Mouse (Mus musculus) lung, embryonic 14.5 days (tissue): ENCODE results near the gene Hectd2. TPM values are rescaled to one million over a fixed set of nuclear protein-coding genes. Genes with fewer than 3 reads are reported as not detected.

ENCODE experiments used
- ATAC-seq: fragments of 200-750 bp; cut with Nextera tagmentation; 2 replicates; pipeline ENCODE4 v1.8.0; 2017; ENCODE audit warnings: mild to moderate bottlenecking, moderate TSS enrichment, moderate library complexity; ENCODE audit not compliant: insufficient read depth
- DNase-seq: peaks from one replicate; pipeline ENCODE4 v3.0.0-alpha.2; 2015
- H3K27ac ChIP-seq: fragments of 300-500 bp; sonication (generic); 2 replicates; pipeline ENCODE4 v1.5.1; 2014; ENCODE audit warnings: low read depth, mild to moderate bottlenecking, moderate library complexity
- H3K27me3 ChIP-seq: fragments of 300-500 bp; sonication (generic); 2 replicates; pipeline ENCODE4 v1.6.1; 2014; ENCODE audit warnings: low read length, control low read depth; ENCODE audit not compliant: insufficient read depth
- H3K36me3 ChIP-seq: fragments of 300-500 bp; sonication (generic); 2 replicates; pipeline ENCODE4 v1.6.1; 2014; ENCODE audit warnings: control low read depth; ENCODE audit not compliant: insufficient read depth
- H3K4me1 ChIP-seq: fragments of 300-500 bp; sonication (generic); 2 replicates; pipeline ENCODE4 v1.6.1; 2014; ENCODE audit warnings: antibody characterized with exemption, control low read depth; ENCODE audit not compliant: insufficient read depth
- H3K4me2 ChIP-seq: fragments of 300-500 bp; sonication (generic); 2 replicates; pipeline ENCODE4 v1.6.1; 2014; ENCODE audit warnings: mild to moderate bottlenecking
- H3K4me3 ChIP-seq: fragments of 300-500 bp; sonication (generic); 2 replicates; pipeline ENCODE4 v1.5.1; 2014; ENCODE audit warnings: low read depth, low read length
- H3K9ac ChIP-seq: fragments of 300-500 bp; sonication (generic); 2 replicates; pipeline ENCODE4 v1.6.1; 2014
- H3K9me3 ChIP-seq: fragments of 300-500 bp; sonication (generic); 2 replicates; pipeline ENCODE4 v1.6.1; 2016; ENCODE audit warnings: low read depth, low read length, control low read depth
- CTCF ChIP-seq: IDR thresholded peaks from 2 replicates; pipeline ENCODE4 v1.5.1; 2016; ENCODE audit warnings: antibody characterized with exemption, low read depth
- WGBS: fragments of 180-500 bp; shearing (Covaris S2); extraction: QIAGEN DNeasy Blood & Tissue Kit; methylation state at CpG from one replicate; pipeline ENCODE4 v1.1.7; 2014; 5-methylcytosine and 5-hydroxymethylcytosine counted together
- polyA plus RNA-seq: library from polyadenylated mRNA; unstranded; fragments of >200 nt; fragmentation: Nextera tagmentation; extraction: Ambion mirVana; gene quantifications from 2 replicates; pipeline ENCODE4 v1.2.1, GENCODE M21; 2014

The Hectd2 gene
- polyA plus RNA-seq, 1 experiment from 2014 or later: 5.2 TPM

GRCm38 (mm10) chr19:36645308-36645889, 91.0 kb downstream of the Hectd2 start:
- Histone ChIP-seq H3K36me3 (no peaks in the 10 kb centered on the region), H3K4me1 (peaks cover 20% of the 10 kb centered on the region), H3K4me3 (no peak overlapping the region), H3K9ac (no peak overlapping the region), H3K9me3 (0 out of 2 replicates have a peak, but pooled peaks cover 3% of the 10 kb centered on the region), H3K27ac (peak overlapping the region; percentile 68; the same call in 1 of the 2 replicates), H3K27me3 (no peaks in the 10 kb centered on the region), H3K4me2 (no peak overlapping the region)
- 53% methylated on average over 6 of the region's 6 CpGs for WGBS
- ATAC-seq (no peak), DNase-seq (peak; percentile 75)
- no peak for TF ChIP-seq CTCF

DNA sequence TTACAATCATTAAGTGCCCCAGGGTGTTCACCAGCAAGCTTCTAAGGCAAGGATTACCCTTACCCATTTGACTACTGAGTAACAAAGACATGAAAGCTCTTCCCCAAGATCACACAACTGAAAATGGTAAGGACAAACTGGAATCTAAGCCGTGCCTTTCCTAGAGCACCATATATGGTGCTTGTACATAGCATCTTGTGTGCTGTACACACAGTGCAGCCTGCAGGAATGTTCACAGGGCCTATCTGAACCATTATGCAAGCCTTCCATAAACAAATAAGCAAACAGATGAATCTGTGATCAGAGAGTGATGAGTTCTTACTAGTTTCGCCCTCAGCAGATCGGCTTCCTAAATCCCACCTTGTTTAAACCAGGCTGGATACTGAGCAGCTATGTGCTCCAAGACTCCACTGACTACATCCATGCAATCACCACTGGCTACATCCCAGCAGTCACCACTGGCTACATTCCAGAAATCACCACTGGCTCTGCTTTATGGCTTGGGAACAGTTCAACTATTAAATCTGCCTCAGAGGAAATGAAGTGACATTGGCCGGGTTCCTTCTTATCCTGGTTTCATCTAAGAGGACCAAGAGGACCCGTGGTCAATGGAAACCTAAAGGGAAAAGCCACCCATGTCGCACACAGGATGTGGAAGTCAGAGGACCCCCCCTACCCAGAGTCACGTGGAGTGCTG, 91.8 kb downstream of the Hectd2 start:
- H3K4me2 ChIP-seq: peak overlapping the region; percentile 19
- H3K36me3 ChIP-seq: no peaks in the 10 kb centered on the region
- no peak overlapping the region for H3K4me3 ChIP-seq
- H3K4me1 ChIP-seq: peaks cover 16% of the 10 kb centered on the region
- TF ChIP-seq CTCF: no peak
- 46% methylated on average over 7 of the region's 7 CpGs for WGBS
- H3K27me3 ChIP-seq: no peaks in the 10 kb centered on the region
- H3K9ac ChIP-seq: no peak overlapping the region
- peak; percentile 96 for ATAC-seq
- peak; percentile 97 for DNase-seq
- 0 out of 2 replicates have a peak, but pooled peaks cover 3% of the 10 kb centered on the region for H3K9me3 ChIP-seq
- peak overlapping the region; percentile 89 for H3K27ac ChIP-seq

- no peak for TF ChIP-seq CTCF
- no peak for DNase-seq
- 82% methylated on average over 1 of the region's 1 CpGs for WGBS
- H3K4me2 ChIP-seq: no peak overlapping the region
- no peak for ATAC-seq
- no peaks in the 10 kb centered on the region for H3K36me3 ChIP-seq
- H3K27ac ChIP-seq: no peak overlapping the region
- no peaks in the 10 kb centered on the region for H3K4me1 ChIP-seq
- H3K27me3 ChIP-seq: no peaks in the 10 kb centered on the region
- no peak overlapping the region for H3K4me3 ChIP-seq
- no peaks in the 10 kb centered on the region for H3K9me3 ChIP-seq
- no peak overlapping the region for H3K9ac ChIP-seq
Observed at GRCm38 (mm10) chr19:36652686-36653085, 98.2 kb downstream of the Hectd2 start.

DNA sequence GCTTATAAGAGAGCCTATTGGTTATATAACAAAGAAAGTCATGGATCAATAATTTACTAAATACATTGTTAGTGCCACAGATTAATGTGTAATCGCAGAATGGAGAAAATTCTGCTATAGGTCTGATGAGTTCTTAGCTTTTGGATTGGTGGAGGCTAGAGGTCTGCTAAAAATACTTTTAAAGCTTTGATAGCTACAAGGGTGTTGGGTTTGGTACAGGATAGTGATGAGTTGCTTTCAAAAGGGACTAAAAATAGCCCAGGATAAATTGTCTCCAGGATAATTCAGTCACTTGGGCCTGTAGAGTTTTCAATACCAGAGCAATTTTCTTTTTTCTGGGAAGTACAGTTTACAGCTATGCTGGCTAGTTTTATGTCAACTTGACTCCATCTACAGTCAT, 108.3 kb downstream of the Hectd2 start:
- ATAC-seq (no peak), DNase-seq (no peak)
- Histone ChIP-seq H3K4me1 (0 out of 2 replicates have a peak, but pooled peaks cover 4% of the 10 kb centered on the region), H3K4me3 (no peak overlapping the region), H3K4me2 (no peak overlapping the region), H3K36me3 (no peaks in the 10 kb centered on the region), H3K9me3 (no peaks in the 10 kb centered on the region), H3K9ac (no peak overlapping the region), H3K27ac (no peak overlapping the region), H3K27me3 (no peaks in the 10 kb centered on the region)
- TF ChIP-seq CTCF: no peak
- 87% methylated on average over 1 of the region's 1 CpGs for WGBS

DNA sequence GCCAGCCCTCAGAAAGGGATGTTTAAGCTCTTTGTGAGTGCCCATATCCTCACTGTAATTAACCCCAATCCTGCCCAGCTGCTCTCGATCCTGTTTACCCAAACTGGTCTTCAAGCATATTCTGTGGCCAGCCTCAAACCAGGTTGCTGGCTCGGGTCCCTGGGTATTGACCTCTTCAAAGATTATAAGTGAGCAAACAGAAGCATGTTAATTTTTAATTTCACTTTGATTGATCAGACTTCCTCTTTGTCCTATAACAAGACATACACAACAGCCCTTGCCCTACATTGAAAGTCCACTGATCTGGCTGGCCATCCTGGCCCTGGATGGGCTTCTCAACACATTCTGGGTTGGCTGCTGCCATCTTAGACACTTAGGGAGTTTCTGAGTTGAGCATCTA, 109.5 kb downstream of the Hectd2 start:
- 0 out of 2 replicates have a peak, but pooled peaks cover 7% of the 10 kb centered on the region for H3K4me1 ChIP-seq
- no peak overlapping the region for H3K27ac ChIP-seq
- no peaks in the 10 kb centered on the region for H3K27me3 ChIP-seq
- H3K9me3 ChIP-seq: no peaks in the 10 kb centered on the region
- no peak overlapping the region for H3K4me2 ChIP-seq
- H3K9ac ChIP-seq: no peak overlapping the region
- no peak overlapping the region for H3K4me3 ChIP-seq
- ATAC-seq (no peak), DNase-seq (no peak)
- no peaks in the 10 kb centered on the region for H3K36me3 ChIP-seq
- no peak for TF ChIP-seq CTCF
- 72% methylated on average over 2 of the region's 2 CpGs for WGBS

DNA sequence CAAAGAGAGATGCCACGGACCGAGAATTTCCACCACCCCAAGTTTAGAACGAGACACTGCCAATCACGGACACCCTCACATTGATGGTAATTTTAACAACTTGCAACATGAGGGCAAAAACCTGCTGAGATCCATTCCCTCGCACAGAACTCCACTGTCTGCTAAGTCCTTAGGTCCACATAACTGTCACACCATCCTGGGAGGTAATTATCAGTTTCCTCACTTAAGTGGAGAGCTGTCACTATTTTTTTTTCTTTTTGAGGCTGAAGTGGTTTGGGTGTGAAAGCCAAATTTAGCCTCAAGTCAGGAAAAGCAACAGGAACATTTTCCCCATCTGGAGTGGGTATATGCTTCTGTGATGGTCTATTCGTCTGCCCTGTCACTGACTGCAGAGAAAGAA, 110.0 kb downstream of the Hectd2 start:
- no peak overlapping the region for H3K27ac ChIP-seq
- H3K9me3 ChIP-seq: no peaks in the 10 kb centered on the region
- 68% methylated on average over 6 of the region's 6 CpGs for WGBS
- no peak overlapping the region for H3K4me2 ChIP-seq
- H3K36me3 ChIP-seq: no peaks in the 10 kb centered on the region
- DNase-seq: no peak
- H3K9ac ChIP-seq: no peak overlapping the region
- no peak overlapping the region for H3K4me3 ChIP-seq
- no peaks in the 10 kb centered on the region for H3K27me3 ChIP-seq
- no peak for ATAC-seq
- no peak for TF ChIP-seq CTCF
- H3K4me1 ChIP-seq: peaks cover 10% of the 10 kb centered on the region; the same call in 1 of the 2 replicates

GRCm38 (mm10) chr19:36665206-36665605, 110.8 kb downstream of the Hectd2 start:
- H3K36me3 ChIP-seq: no peaks in the 10 kb centered on the region
- ATAC-seq (no peak), DNase-seq (no peak)
- H3K4me3 ChIP-seq: no peak overlapping the region
- H3K27ac ChIP-seq: no peak overlapping the region
- TF ChIP-seq CTCF: no peak
- WGBS: 74% methylated on average over 7 of the region's 7 CpGs
- H3K27me3 ChIP-seq: no peaks in the 10 kb centered on the region
- no peaks in the 10 kb centered on the region for H3K9me3 ChIP-seq
- H3K4me1 ChIP-seq: peaks cover 11% of the 10 kb centered on the region; the same call in 1 of the 2 replicates
- no peak overlapping the region for H3K9ac ChIP-seq
- no peak overlapping the region for H3K4me2 ChIP-seq
